Mouse (Mus musculus) lung, embryonic 16.5 days (tissue): ENCODE measurements at regions not wholly inside any gene's neighbourhood (a gene's known extent, or its start where the extent isn't known, plus 50 kb on each side); places are given as distances from the start of the nearest gene placed in this dataset.

Source experiments
- ATAC-seq: fragments of 200-750 bp; cut with Nextera tagmentation; 2 replicates; pipeline ENCODE4 v1.8.0; 2017; ENCODE audit warnings: low read depth, mild to moderate bottlenecking, moderate library complexity
- H3K27ac ChIP-seq: fragments of 300-500 bp; sonication (generic); 2 replicates; pipeline ENCODE4 v1.5.1; 2014; ENCODE audit warnings: mild to moderate bottlenecking, control low read depth, low read length
- H3K27me3 ChIP-seq: fragments of 300-500 bp; sonication (generic); 2 replicates; pipeline ENCODE4 v1.6.1; 2014; ENCODE audit warnings: low read depth, low read length, mixed read lengths; ENCODE audit not compliant: control insufficient read depth, insufficient read depth
- H3K36me3 ChIP-seq: fragments of 300-500 bp; sonication (generic); 2 replicates; pipeline ENCODE4 v1.6.1; 2014; ENCODE audit warnings: low read length; ENCODE audit not compliant: control insufficient read depth, insufficient read depth
- H3K4me1 ChIP-seq: fragments of 300-500 bp; sonication (generic); replicated peaks from 2 replicates; pipeline ENCODE4 v1.6.1; 2014; ENCODE audit warnings: low read length, mixed read lengths; ENCODE audit not compliant: control insufficient read depth, insufficient read depth
- H3K4me2 ChIP-seq: fragments of 300-500 bp; sonication (generic); 2 replicates; pipeline ENCODE4 v1.6.1; 2014; ENCODE audit warnings: low read depth, low read length, control low read depth
- H3K4me3 ChIP-seq: fragments of 300-500 bp; sonication (generic); 2 replicates; pipeline ENCODE4 v1.5.1; 2014; ENCODE audit warnings: mild to moderate bottlenecking, low read length, control low read depth
- H3K9ac ChIP-seq: fragments of 300-500 bp; sonication (generic); 2 replicates; pipeline ENCODE4 v1.6.1; 2014; ENCODE audit warnings: low read length, control low read depth
- H3K9me3 ChIP-seq: fragments of 300-500 bp; sonication (generic); 2 replicates; pipeline ENCODE4 v1.6.1; 2016; ENCODE audit warnings: low read length; ENCODE audit not compliant: control insufficient read depth
- WGBS: fragments of 180-500 bp; shearing (Covaris S2); extraction: QIAGEN DNeasy Blood & Tissue Kit; methylation state at CpG from one replicate; pipeline ENCODE4 v1.1.7; 2014; 5-methylcytosine and 5-hydroxymethylcytosine counted together

GRCm38 (mm10) chr1:10771793-10772192, 642.1 kb upstream of the A830018L16Rik start:
- Histone ChIP-seq H3K36me3 (no peaks in the 10 kb centered on the region), H3K27me3 (no peaks in the 10 kb centered on the region), H3K27ac (no peak overlapping the region), H3K9me3 (no peaks in the 10 kb centered on the region), H3K9ac (no peak overlapping the region), H3K4me1 (no peaks in the 10 kb centered on the region), H3K4me3 (no peak overlapping the region), H3K4me2 (no peak overlapping the region)
- 59% methylated on average over 3 of the region's 3 CpGs for WGBS
- no peak for ATAC-seq

DNA sequence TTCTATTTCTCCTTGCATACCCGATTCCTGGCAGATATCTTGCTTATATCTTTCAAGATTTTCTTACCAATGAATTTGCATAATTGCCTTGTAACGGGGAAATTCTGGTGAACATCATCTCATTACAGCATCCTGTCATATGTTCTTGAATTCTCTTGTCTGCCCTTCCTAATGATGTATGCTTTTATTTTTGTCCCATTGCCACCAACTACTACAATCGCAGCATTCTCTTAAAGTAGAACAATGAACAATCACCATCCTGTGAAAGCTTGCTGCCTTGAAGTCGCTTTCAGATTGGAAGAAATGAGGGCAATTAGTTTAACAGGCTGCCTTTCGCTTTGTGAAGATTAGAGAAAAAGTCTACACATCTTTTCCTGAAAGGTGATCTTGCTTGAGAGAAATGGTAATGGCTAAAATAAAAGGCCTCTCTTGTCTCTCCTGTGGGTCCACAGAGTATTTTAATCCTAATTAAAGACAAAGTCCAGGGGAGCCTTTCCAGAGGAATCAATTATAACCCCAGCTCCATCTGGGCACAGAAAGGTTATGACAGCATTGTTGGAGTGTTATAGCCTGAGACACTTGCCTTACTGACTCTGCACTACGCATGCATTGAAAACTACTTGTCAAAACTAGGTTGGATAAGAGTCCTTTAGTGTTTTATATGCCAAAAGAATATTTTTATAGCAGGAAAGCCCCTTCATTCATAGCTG, 619.7 kb upstream of the A830018L16Rik start:
- H3K27me3 ChIP-seq = no peaks in the 10 kb centered on the region
- no peaks in the 10 kb centered on the region for H3K4me1 ChIP-seq
- H3K36me3 ChIP-seq = no peaks in the 10 kb centered on the region
- 81% methylated on average over 6 of the region's 6 CpGs for WGBS
- H3K27ac ChIP-seq = no peak overlapping the region
- no peak overlapping the region for H3K4me3 ChIP-seq
- ATAC-seq = no peak
- no peaks in the 10 kb centered on the region for H3K9me3 ChIP-seq
- H3K9ac ChIP-seq = no peak overlapping the region
- no peak overlapping the region for H3K4me2 ChIP-seq

DNA sequence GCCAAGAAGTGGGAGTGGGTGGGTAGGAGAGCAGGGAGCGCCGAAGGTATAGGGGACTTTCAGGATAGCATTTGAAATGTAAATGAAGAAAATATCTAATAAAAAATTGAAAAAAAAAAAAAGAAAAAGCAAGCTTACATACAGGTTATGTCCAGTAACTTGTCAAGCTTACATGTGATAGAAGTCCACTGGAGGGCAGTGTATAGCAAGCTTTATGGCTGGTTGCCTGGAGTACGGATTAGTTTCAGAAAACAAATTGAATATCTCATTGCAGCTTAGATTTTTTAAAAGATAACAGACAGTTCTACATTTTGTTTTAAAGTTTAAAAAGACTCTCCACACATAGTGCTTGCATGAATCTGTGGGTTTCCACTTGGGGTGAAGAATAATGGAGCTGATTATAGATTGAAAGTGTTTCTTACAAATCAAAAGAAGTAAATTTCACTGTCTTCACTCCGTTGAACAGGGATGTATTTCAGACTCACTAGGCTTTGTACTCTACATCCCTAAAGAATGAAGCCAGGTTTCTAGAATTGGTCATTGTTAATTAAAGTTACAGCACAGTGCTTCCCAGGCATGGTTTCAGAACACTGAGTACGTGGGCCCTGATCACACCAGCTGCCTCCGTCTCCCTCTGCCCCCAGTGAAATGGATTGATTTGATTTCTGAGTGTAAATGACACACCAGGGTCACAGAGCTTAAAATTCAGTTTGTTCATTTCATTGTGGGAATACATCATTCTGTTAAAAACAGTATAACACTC, 578.1 kb upstream of the A830018L16Rik start:
- Histone ChIP-seq H3K9ac (no peak overlapping the region), H3K4me3 (no peak overlapping the region), H3K36me3 (no peaks in the 10 kb centered on the region), H3K9me3 (peaks cover 4% of the 10 kb centered on the region), H3K27me3 (no peaks in the 10 kb centered on the region), H3K4me1 (no peaks in the 10 kb centered on the region), H3K4me2 (no peak overlapping the region), H3K27ac (no peak overlapping the region)
- ATAC-seq = no peak
- 69% methylated on average over 6 of the region's 6 CpGs for WGBS

DNA sequence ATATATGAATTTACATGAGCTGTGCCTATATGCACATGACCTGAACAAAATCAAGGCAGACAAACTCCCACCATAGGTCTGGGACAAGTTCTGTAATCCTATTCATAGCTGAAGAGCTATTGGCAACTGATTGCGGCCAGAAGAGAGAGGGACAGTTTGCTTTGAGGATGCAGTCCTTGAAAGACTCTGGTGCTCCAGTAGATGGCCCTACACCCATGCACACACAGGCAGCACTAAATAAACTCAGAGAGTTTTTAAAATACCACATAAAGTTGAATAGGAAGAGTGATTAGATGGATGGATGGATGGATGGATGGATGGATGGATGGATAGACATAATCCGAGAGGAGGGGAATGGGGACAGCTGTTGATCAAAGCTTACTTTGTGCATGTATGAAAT, 576.7 kb upstream of the A830018L16Rik start:
- Histone ChIP-seq H3K36me3 (no peaks in the 10 kb centered on the region), H3K4me2 (no peak overlapping the region), H3K27ac (no peak overlapping the region), H3K4me3 (no peak overlapping the region), H3K27me3 (no peaks in the 10 kb centered on the region), H3K9me3 (peaks cover 4% of the 10 kb centered on the region), H3K9ac (no peak overlapping the region), H3K4me1 (no peaks in the 10 kb centered on the region)
- ATAC-seq = no peak
- 67% methylated on average over 2 of the region's 2 CpGs for WGBS

DNA sequence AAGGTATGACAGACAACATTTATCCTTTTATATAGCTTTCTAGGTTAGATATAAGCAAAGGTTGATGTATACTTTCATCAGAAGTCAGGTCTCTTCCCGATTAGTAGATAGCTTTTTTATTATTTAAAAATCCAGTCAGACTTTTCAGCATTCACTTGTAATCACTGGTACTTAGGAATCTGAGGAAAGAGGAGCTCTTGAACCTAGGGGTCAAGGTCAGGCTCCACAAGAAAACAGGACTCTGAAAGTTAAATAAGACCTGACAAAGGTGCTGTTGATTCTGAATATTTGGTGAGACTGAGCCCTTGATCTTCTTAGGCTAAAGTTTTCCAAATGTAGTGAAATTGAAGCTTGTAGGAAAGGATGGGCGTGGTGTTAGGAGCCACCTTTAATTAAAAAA, 561.0 kb upstream of the A830018L16Rik start:
- H3K4me1 ChIP-seq = no peaks in the 10 kb centered on the region
- H3K4me3 ChIP-seq = no peak overlapping the region
- H3K9me3 ChIP-seq = no peaks in the 10 kb centered on the region
- no peak for ATAC-seq
- no peak overlapping the region for H3K4me2 ChIP-seq
- WGBS = 58% methylated on average over 2 of the region's 2 CpGs
- no peak overlapping the region for H3K27ac ChIP-seq
- H3K9ac ChIP-seq = no peak overlapping the region
- no peaks in the 10 kb centered on the region for H3K27me3 ChIP-seq
- no peaks in the 10 kb centered on the region for H3K36me3 ChIP-seq

DNA sequence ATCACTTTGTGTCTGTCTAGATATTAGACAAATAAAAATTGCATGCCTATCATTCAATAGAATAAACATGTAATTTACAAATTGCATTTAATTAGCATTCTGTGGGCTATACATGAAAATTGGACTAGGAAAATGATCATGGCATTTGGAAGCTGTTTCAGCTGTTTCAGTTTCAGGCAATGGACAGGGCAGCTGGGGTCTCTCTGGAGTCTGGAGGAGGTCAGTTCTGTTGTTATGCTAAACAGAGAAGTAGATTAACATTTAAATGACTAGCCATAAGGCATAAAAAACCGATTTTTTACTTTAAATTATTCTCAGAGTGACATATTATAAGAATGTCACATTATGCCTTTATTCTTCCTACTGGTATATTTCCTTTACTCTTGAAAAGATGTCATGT, 559.4 kb upstream of the A830018L16Rik start:
- Histone ChIP-seq H3K9ac (no peak overlapping the region), H3K4me2 (no peak overlapping the region), H3K9me3 (no peaks in the 10 kb centered on the region), H3K4me1 (no peaks in the 10 kb centered on the region), H3K27me3 (no peaks in the 10 kb centered on the region), H3K4me3 (no peak overlapping the region), H3K36me3 (no peaks in the 10 kb centered on the region), H3K27ac (no peak overlapping the region)
- 30% methylated on average over 1 of the region's 1 CpGs for WGBS
- no peak for ATAC-seq

- Histone ChIP-seq H3K27ac (no peak overlapping the region), H3K9ac (no peak overlapping the region), H3K36me3 (no peaks in the 10 kb centered on the region), H3K4me2 (no peak overlapping the region), H3K4me3 (no peak overlapping the region), H3K9me3 (no peaks in the 10 kb centered on the region), H3K27me3 (no peaks in the 10 kb centered on the region), H3K4me1 (no peaks in the 10 kb centered on the region)
- WGBS = 70% methylated on average over 5 of the region's 5 CpGs
- ATAC-seq = peak; percentile 49; the same call in 1 of the 2 replicates
Observed at GRCm38 (mm10) chr1:10871163-10871853, 542.6 kb upstream of the A830018L16Rik start.

GRCm38 (mm10) chr1:10872266-10872665, 541.6 kb upstream of the A830018L16Rik start:
- no peak overlapping the region for H3K27ac ChIP-seq
- no peaks in the 10 kb centered on the region for H3K4me1 ChIP-seq
- H3K9me3 ChIP-seq = no peaks in the 10 kb centered on the region
- ATAC-seq = no peak
- no peak overlapping the region for H3K4me2 ChIP-seq
- H3K36me3 ChIP-seq = no peaks in the 10 kb centered on the region
- H3K27me3 ChIP-seq = no peaks in the 10 kb centered on the region
- no peak overlapping the region for H3K9ac ChIP-seq
- H3K4me3 ChIP-seq = no peak overlapping the region

- ATAC-seq = no peak
- Histone ChIP-seq H3K27me3 (no peaks in the 10 kb centered on the region), H3K4me2 (no peak overlapping the region), H3K36me3 (no peaks in the 10 kb centered on the region), H3K4me1 (no peaks in the 10 kb centered on the region), H3K9ac (no peak overlapping the region), H3K4me3 (no peak overlapping the region), H3K27ac (no peak overlapping the region), H3K9me3 (no peaks in the 10 kb centered on the region)
- 78% methylated on average over 2 of the region's 2 CpGs for WGBS
Observed at GRCm38 (mm10) chr1:10872726-10873125, 541.2 kb upstream of the A830018L16Rik start.
